In the genomic region with DNA sequence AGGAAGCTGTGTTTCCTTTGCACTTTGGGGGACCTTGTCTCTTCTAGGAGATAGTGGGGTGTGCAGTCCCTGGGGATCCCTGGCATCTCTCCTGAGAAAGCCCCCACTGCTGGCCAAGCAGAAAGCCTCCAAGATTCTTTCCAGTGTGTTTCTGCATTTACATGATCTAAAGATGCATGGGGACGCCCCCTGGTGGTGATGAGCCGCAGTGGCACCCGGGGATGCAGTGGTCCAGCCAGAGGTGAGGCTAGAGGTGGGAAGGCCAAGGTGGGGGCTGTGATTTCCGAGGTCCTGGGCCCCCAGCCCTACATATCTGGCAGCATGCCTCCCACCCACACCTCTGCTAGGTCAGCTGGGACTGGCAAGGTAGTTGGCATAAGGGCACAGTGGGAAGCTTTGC, we compare ENCODE assay signal across 9 mouse cellular contexts. TPM values are rescaled to one million over a fixed set of nuclear protein-coding genes. Genes with fewer than 3 reads are reported as not detected.
A peak's percentile ranks its signal among the peaks of the same experiment; 100 is the strongest.
DNase-seq lines count a peak whose midpoint lies in the region; ATAC-seq lines count a peak whose summit lies in the region.
"Had no signal": no experiment of that assay in that cellular context is flagged by ENCODE, and none has a peak within 500 bp of the region (broad histone marks: within the 10 kb centered on the region; RNA-seq: fewer than 3 reads in every experiment).

No protein-coding gene starts in this region.

- DNase-seq in cerebellum, adult 11 months, result peak; percentile 76
- DNase-seq in Muller cell, postnatal 12 days (ENCODE audit: inconsistent ontology term), result peak; percentile 58
- peak; percentile 89 to 93 for DNase-seq in cerebellum, postnatal 10 days
- peak; percentile 74 to 79 for DNase-seq in gastrocnemius, postnatal 4 days (ENCODE audit: low spot score in 2 of 2)
- DNase-seq in layer of hippocampus, postnatal 36 days, result peak; percentile 63 to 65
- DNase-seq in spleen, postnatal 14 days (ENCODE audit: low spot score in 2 of 2), result peak; percentile 47 to 71

- ATAC-seq in cerebellum, adult (ENCODE audit: insufficient number of reproducible peaks, low FRiP score, low TSS enrichment), result no peak
- ATAC-seq in megakaryocyte-erythroid progenitor cell, adult 5-6 weeks (replicated peaks; ENCODE audit: low FRiP score, low TSS enrichment, poor library complexity, severe bottlenecking), result peak; percentile 47; the same call in 1 of the 2 replicates
- ATAC-seq: Patski had no signal

RNA-seq across cellular contexts. Expression of a gene that starts 19.2 kb away (rescaled TPM):
- 10 to 100 TPM; 45.3 to 47.6 TPM for total RNA-seq in gastrocnemius, postnatal 4 days (2021)
- total RNA-seq in layer of hippocampus, postnatal 36 days (2021), result under 1 TPM; 0.23 to 0.35 TPM
- 0.85 TPM in 1 of 2 replicates, not detected in the other for total RNA-seq in megakaryocyte-erythroid progenitor cell, adult 5-6 weeks (2014; fragmentation: Nextera tagmentation)
- not detected in 2 replicates for total RNA-seq in megakaryocyte-erythroid progenitor cell, adult 5-6 weeks (2017)

RNA-seq across cellular contexts. Expression of a gene that starts 49.4 kb away (rescaled TPM):
- total RNA-seq in gastrocnemius, postnatal 4 days (2021), result 10 to 100 TPM; 28.9 to 34.5 TPM
- total RNA-seq in layer of hippocampus, postnatal 36 days (2021), result 100 to 1,000 TPM; 291 to 311 TPM
- total RNA-seq in megakaryocyte-erythroid progenitor cell, adult 5-6 weeks (2014; fragmentation: Nextera tagmentation), result 1.5 and 1.7 TPM in 2 replicates
- total RNA-seq in megakaryocyte-erythroid progenitor cell, adult 5-6 weeks (2017), result 0.99 and 1.6 TPM in 2 replicates

Comparison
In these comparisons a context has a peak if more than half of its experiments do, and no peak if none do; other contexts are left out.
1. RNA of a gene that starts 19.2 kb away (total RNA-seq): 45.3 to 47.6 TPM in gastrocnemius, postnatal 4 days; 0.85 TPM in megakaryocyte-erythroid progenitor cell, adult 5-6 weeks and 0.23 to 0.35 TPM in layer of hippocampus, postnatal 36 days; every median in the first group is over 10 times any median in the second.
2. RNA of a gene that starts 49.4 kb away (total RNA-seq): 291 to 311 TPM in layer of hippocampus, postnatal 36 days and 28.9 to 34.5 TPM in gastrocnemius, postnatal 4 days; 0.99 to 1.7 TPM in megakaryocyte-erythroid progenitor cell, adult 5-6 weeks; every median in the first group is over 10 times any median in the second.
3. Peak in every context shown above with its lines, with median percentiles within 50 percentile points of each other: DNase-seq.